Mouse (Mus musculus) gastrocnemius, adult 8-10 months (tissue): ENCODE data around the gene Apobec2. TPM values are rescaled to one million over a fixed set of nuclear protein-coding genes. Genes with fewer than 3 reads are reported as not detected.

Experiments used
- total RNA-seq, 4 experiments: library from RNA; stranded (reverse); gene quantifications; 2 replicates each; pipeline ENCODE4 v1.2.4; 2022

Gene Apobec2
- total RNA-seq, 4 experiments from 2014 or later, result 445 to 531 (median 476) TPM

Other genes with a start within 250 kb of the Apobec2 start
- gene Trem1, start 200.2 kb downstream of the Apobec2 start, total RNA-seq, result not detected
- not detected for gene Trem3, start 185.2 kb downstream of the Apobec2 start, total RNA-seq
- gene Treml4, start 168.6 kb downstream of the Apobec2 start, total RNA-seq, result not detected
- gene Treml2, start 133.4 kb downstream of the Apobec2 start, total RNA-seq, result under 1 TPM in 2 of 4 experiments, not detected in 2; 0.15 to 0.40 TPM
- not detected for gene B430306N03Rik, start 116.8 kb downstream of the Apobec2 start, total RNA-seq
- under 1 TPM in 3 of 4 experiments, not detected in 1; 0.80 to 0.97 (median 0.97) TPM for gene Trem2, start 86.5 kb downstream of the Apobec2 start, total RNA-seq
- gene Treml1, start 73.0 kb downstream of the Apobec2 start, total RNA-seq, result not detected
- gene Nfya, start 23.0 kb downstream of the Apobec2 start, total RNA-seq, result 1 to 10 TPM; 2.8 to 6.3 (median 5.6) TPM
- 10 to 100 TPM; 12.4 to 18.1 (median 16.4) TPM for gene Oard1, start 22.9 kb downstream of the Apobec2 start, total RNA-seq
- not detected for gene Tspo2, start 18.6 kb upstream of the Apobec2 start, total RNA-seq
- gene Unc5cl, start 22.0 kb upstream of the Apobec2 start, total RNA-seq, result not detected